Mouse (Mus musculus): ENCODE measurements around the gene Nudt8.
"Not testable (repeated sequence)": the region's sequence is repeated elsewhere in the genome, so short reads cannot be mapped to it uniquely, and the experiment has no call there.

- not testable (repeated sequence) for TF ChIP-seq CTCF (conservative IDR thresholded peaks at IDR 0.05; ENCODE audit: insufficient read depth, insufficient read length, low read depth, low read length); POLR2A (IDR thresholded peaks at IDR 0.05; ENCODE audit: low read depth, low read length)
These were observed 25.8 kb upstream of the Nudt8 start for GRCm38 (mm10) chr19:3974608-3975007.
